Mouse (Mus musculus): Measurements from ENCODE around the gene Fam89a.

Fam89a gene

DNA sequence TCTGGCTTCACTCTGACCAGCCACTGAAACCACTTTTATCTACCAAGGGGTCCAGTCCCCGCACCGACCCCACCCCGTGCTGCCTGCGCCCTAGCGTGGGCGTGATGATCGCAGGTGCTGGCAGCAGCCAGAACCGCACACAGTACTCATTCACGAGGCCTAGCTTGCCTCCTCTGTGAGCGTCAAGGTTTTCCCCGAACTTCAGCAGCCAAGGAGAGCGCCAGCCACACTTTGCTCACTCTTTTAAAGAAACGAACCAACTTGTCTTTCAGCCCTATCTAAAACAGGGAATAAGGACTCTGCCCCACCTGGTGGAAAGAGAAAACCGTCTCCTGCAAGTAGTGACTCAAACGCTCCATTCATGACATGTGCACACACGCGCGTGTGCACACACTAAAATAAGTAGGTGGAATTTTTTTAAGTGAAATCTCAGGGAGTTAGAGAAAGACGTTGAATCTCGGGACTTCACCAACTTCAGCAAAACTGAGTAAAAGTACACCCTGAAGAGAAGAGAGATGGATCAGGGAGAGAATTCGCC is 762 bp upstream of the Fam89a start:
- no peak for DNase-seq

DNA sequence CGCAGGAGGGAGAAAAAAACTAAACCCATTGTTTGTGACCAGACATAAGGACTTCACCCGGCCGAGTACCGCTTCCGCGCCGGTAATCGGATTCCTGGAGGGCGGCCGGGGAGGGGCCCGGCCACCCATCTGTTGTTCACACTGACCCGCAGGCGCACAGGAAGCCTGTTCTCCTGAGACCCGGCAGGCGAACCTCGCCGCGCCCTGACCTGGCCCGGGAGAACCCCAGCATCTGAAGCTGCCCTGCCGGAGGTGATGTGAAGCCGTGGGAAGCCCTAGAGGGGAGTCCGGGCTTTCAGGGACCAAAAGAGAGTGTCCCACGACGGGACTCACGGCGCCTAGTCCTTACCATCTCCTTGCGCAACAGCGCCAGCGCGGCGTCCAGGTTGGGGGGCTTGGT is 441 bp downstream of the Fam89a start:
- no peak for DNase-seq

DNA sequence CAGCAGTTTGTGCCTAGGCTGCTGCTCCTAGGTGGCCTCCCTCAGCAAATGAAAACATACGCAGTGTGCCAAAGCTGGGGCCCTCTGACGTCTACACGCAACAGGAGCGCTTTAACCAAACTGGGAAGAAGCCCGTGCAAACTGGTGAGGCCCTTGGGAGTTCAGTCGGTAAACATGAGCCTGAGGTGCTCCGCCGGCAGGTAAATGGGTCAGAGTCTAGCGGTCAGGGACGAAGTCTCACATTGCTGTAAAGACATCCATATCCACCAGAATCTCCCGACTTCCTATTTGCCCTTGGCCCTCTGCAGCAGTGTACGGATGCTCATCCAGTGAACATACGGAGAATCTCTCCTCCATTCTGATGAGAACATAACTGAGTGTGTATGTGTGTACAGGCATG is 5.0 kb downstream of the Fam89a start:
- DNase-seq, result no peak

DNA sequence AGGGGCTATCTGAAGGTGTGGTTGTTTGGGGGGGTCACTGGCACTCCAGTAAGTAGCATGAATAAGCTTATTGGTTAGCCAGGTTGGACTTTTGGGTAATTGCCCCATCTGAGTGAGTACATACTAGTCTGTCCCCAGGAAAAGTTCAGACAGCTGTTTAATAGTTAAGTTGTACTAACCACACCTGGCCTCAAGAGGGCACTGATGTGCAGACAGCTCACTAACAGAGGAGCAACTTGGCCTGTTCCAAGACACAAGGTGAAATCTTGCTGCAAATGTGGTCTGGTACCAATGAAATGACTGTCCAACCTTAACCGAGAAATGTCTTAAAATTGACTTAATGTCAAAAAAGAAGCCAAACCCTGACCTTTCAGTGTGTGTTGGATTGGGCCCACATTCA is 12.4 kb downstream of the Fam89a start:
- DNase-seq, result peak in 1 of 2 experiments; percentile 30

- DNase-seq, result no peak
Observed at GRCm38 (mm10) chr8:124735371-124735911, 16.2 kb downstream of the Fam89a start.

DNA sequence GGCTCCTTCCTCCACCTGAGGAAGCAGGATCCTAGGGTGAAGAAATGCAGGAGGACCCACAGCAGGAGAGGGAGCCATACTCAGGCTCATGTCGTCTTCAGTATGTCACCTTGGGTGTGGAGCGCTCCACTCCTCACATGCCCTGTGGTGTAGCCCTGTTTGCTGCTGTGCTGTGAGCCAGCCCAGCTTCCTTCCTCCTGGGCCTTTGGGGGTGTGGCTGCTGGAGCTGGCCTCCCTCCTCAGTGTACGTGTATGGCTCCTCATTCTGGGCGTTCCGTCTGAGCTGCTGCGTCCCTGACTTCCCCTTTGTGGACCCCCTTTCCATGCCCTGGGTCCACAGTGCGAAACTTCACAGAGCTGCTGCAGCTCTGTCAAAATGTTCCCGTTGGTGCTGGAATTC is 18.8 kb downstream of the Fam89a start:
- DNase-seq, result no peak

DNA sequence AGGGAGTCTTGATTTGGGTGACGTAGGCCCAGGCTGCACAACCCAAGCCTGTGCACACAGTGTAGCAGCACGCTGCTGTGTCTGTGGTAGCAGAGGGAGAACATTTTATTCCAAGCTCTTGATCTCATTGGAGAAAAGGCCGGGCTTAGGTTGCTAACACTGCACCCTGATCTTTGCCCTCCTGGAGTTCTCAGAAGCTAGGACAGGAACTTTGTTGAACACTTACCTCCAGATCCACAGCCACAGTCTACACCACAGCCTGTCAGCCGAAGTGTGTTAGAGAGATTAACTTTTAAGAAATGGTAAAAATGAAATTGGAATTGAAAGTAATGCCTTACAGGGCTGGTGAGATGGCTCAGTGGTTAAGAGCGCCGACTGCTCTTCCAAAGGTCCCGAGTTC is 27.3 kb downstream of the Fam89a start:
- no peak for DNase-seq

DNA sequence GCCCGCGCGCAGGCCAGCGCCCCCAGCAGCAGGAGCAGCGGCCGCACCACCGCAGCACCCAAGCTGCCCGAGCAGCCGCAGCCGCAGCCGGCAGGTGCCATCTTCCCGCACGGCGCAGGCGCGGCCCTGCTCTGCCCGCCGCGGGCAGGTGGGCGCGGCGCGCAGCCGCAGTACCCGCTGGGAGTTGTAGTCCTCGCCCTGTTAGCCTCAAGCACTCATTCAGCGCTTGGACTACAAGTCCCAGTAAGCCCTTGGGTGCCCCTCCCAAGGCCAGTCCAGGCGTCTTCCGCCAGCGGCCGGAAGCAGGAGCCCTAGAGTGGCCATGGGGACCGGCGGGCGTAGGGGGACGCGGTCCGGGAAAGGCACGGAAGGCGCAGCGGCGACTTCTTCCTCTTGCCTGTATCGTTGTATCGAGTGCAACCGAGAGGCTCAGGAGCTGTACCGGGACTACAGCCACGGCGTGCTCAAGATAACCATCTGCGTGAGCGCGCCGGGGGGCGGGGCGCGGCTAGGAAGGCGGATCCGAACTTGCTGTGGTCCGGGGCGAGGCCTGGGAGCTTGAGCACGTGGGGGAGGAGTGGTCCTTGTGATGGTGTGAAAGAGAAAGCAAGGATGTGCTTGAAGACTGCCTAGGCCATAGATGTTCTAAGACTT is 29.6 kb downstream of the Fam89a start, which contains the start of the genes Ttc13 and Arv1:
Gene Ttc13 (minus strand): TSS at position 122 of the 654 bp plus-strand sequence.
Gene Arv1 (plus strand): TSS at position 278 of the 654 bp plus-strand sequence.
- peak; percentile 91 to 92 for DNase-seq

GRCm38 (mm10) chr8:124720938-124721861 is 30.4 kb downstream of the Fam89a start:
- no peak for DNase-seq

DNA sequence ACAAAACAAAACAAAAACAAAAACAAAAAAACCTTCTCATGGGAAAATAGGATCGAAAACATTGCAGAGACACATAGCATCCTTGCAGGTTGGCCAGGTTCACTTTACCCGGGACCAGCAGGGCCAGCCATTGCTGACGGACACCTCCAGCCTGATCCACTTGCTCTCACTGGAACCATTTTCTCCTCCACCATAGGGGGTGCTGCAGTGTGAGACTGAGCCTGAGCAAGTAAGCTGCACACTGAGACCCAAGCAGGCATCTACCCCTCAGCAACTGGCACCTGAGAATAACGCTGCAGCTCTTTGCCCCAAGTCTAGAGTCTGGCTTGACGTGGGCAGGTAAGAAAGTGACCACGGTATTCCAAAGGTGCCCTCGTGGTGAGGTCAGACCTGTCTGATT is 31.5 kb downstream of the Fam89a start:
- no peak for DNase-seq

DNA sequence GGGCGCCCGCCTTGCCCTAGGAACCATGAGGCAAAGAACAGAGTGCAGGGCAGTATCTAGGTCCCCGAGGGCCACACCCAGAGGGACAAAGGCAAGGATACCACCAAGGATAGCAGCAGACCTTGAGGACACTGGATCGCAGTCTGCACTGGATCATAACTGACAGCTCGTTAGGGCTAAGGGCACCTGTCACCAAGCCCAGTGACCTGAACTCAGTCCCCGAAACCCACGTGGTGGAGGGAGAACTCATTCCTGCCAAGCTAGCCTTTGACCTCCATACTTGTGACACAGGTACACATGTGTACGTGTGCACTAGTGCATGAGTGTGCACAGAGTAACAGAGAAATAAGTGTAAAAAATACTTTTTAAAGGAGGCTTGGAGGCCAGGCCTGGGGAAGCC is 35.9 kb downstream of the Fam89a start:
- no peak for DNase-seq

- DNase-seq, result no peak
Observed at GRCm38 (mm10) chr8:124713207-124713606, 38.4 kb downstream of the Fam89a start.

DNA sequence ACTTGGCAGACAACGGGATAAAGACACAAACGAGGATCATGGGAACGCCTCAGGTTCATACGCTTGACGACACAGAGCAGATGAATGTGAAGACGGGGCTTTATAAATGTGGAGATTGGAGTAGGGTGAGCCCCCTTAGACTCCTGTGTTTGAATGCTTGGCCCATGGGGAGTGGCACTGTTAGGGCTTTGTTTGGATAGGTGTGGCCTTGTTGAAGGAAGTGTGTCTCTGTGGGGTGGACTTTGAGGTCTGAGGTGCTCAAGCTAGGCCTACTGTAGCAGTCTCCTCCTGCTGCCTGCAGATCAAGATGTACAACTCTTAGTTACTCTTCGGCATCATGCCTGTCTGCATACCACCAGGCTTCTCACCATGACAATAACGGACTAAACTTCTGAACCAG is 45.8 kb downstream of the Fam89a start:
- DNase-seq, result no peak

GRCm38 (mm10) chr8:124704376-124704775 is 47.3 kb downstream of the Fam89a start:
- no peak for DNase-seq

DNA sequence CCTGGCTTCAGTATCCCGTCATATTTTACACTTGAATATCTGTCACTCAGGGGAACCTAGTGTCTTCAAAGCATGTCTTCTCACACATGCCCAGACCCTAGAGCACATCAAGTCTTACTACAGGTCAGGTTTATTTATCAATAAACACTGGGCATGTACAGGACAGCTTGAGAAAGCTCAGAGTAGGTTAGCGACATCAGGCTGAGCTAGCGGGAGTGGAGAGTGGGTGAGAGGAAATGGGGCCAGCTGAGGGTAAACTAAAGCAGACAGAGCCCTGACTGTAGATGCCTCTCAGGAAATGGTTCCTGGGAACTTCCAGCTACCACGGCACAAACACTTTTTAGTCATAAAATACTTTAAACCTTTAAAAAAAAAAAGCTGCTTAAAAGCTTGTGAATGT is 48.1 kb downstream of the Fam89a start:
- no peak for DNase-seq

GRCm38 (mm10) chr8:124702183-124702582 is 49.4 kb downstream of the Fam89a start:
- DNase-seq, result no peak

GRCm38 (mm10) chr8:124701023-124701422 is 50.6 kb downstream of the Fam89a start:
- DNase-seq, result peak; percentile 56 to 58

DNA sequence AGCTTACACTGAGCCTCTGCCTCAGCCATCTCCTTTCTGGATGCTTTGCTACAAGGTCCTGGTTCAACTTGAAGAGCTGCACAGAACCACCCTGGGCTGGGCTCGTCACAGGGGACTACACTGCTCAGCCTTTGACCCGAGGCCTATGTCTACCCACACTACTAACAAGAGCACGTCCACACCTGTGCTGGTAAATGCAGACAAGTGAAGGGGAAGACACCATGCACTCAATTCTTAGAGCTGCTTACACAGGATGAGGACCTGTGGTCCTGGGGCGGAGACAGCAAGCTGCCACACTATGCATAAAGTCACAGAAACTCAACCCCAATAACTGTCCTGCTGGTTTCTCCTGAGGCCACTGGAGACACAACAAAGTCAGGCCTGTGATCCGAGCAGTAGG is 51.4 kb downstream of the Fam89a start:
- peak in 1 of 2 experiments; percentile 17 for DNase-seq

DNA sequence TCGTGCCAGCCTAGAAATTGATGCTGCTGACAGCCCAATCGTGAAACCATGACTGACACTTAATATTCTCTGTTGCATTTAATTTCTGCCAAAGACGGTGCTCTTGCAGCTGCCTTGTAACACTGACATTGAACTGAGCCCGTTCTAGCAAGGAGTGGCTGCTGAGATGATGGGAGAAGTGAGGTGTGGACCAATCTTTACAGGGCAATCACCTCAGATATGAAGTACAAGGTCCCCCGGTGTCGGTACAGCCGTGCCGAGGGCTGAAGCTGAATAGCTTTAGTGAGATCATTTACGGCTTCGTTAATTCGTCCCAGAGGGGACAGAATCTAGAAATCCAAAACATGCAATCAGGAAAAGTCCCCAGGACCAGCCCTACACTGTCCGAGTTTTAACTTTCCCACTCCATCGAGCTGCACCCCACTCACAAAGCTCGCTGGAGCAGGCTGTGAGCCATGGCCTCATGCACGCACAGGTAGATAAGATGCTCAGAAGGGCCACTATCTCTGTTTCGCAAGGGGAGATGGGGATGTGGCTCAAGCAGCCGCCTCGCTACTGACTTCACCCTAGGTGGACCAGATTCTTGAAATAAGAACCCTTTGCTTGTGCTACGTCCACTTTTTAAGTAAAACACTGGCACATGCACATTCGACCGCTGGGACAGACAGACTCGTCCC is 56.1 kb downstream of the Fam89a start:
- DNase-seq, result no peak

- no peak for DNase-seq
Observed at GRCm38 (mm10) chr8:124691706-124692105, 59.9 kb downstream of the Fam89a start.

Measured in spleen, adult 18-20 months (tissue).